Mouse (Mus musculus) gastrocnemius, adult 8-10 months (tissue): ENCODE measurements around the gene Ralgapa2. TPM values are rescaled to one million over a fixed set of nuclear protein-coding genes. Genes with fewer than 3 reads are reported as not detected.

Experiments
- DNase-seq, 2 experiments: peaks; one replicate each; pipeline ENCODE4 v3.0.0; 2022; ENCODE audit warnings: low spot score in 2 of 2
- total RNA-seq, 4 experiments: library from RNA; stranded (reverse); gene quantifications; 2 replicates each; pipeline ENCODE4 v1.2.4; 2022

Gene Ralgapa2
- total RNA-seq, 4 experiments from 2014 or later: 7.3 to 10.3 (median 7.8) TPM

GRCm38 (mm10) chr2:146309413-146309812, 202.7 kb downstream of the Ralgapa2 start:
- DNase-seq: no peak

- DNase-seq: no peak
Observed at GRCm38 (mm10) chr2:146307060-146307459, 205.1 kb downstream of the Ralgapa2 start.

- DNase-seq: no peak
Observed at GRCm38 (mm10) chr2:146302094-146302699, 209.9 kb downstream of the Ralgapa2 start.

- no peak for DNase-seq
Observed at GRCm38 (mm10) chr2:146300500-146301020, 211.6 kb downstream of the Ralgapa2 start.

- DNase-seq: no peak
Observed at GRCm38 (mm10) chr2:146299841-146300460, 212.2 kb downstream of the Ralgapa2 start.

GRCm38 (mm10) chr2:146293538-146293937, 218.6 kb downstream of the Ralgapa2 start:
- no peak for DNase-seq

- DNase-seq: no peak
Observed at GRCm38 (mm10) chr2:146290871-146291637, 221.1 kb downstream of the Ralgapa2 start.

- no peak for DNase-seq
Observed at GRCm38 (mm10) chr2:146290366-146290765, 221.8 kb downstream of the Ralgapa2 start.

- DNase-seq: no peak
Observed at GRCm38 (mm10) chr2:146289394-146289793, 222.8 kb downstream of the Ralgapa2 start.

- DNase-seq: no peak
Observed at GRCm38 (mm10) chr2:146288326-146288725, 223.8 kb downstream of the Ralgapa2 start.

- no peak for DNase-seq
Observed at GRCm38 (mm10) chr2:146287531-146287930, 224.6 kb downstream of the Ralgapa2 start.

- no peak for DNase-seq
Observed at GRCm38 (mm10) chr2:146281346-146281745, 230.8 kb downstream of the Ralgapa2 start.

- DNase-seq: no peak
Observed at GRCm38 (mm10) chr2:146280921-146281274, 231.2 kb downstream of the Ralgapa2 start.

GRCm38 (mm10) chr2:146280221-146280920, 231.8 kb downstream of the Ralgapa2 start:
- DNase-seq: no peak

GRCm38 (mm10) chr2:146279430-146280220, 232.5 kb downstream of the Ralgapa2 start:
- no peak for DNase-seq

- DNase-seq: no peak
Observed at GRCm38 (mm10) chr2:146278381-146278780, 233.8 kb downstream of the Ralgapa2 start.

- no peak for DNase-seq
Observed at GRCm38 (mm10) chr2:146266539-146266938, 245.6 kb downstream of the Ralgapa2 start.

GRCm38 (mm10) chr2:146265045-146265444, 247.1 kb downstream of the Ralgapa2 start:
- DNase-seq: no peak

GRCm38 (mm10) chr2:146262966-146263365, 249.2 kb downstream of the Ralgapa2 start:
- no peak for DNase-seq

GRCm38 (mm10) chr2:146262215-146262614, 249.9 kb downstream of the Ralgapa2 start:
- no peak for DNase-seq

- DNase-seq: no peak
Observed at GRCm38 (mm10) chr2:146261146-146261545, 251.0 kb downstream of the Ralgapa2 start.
